Mouse (Mus musculus) megakaryocyte, embryonic 14.5 days (primary cell): Measurements from ENCODE around the gene Nkd1.

ENCODE experiments used
- FLI1 ChIP-seq: IDR thresholded peaks from 2 replicates; pipeline ENCODE4 v1.6.1; 2012; ENCODE audit warnings: low read length, inconsistent platforms, mixed read lengths
- GATA1 ChIP-seq: IDR thresholded peaks from 3 replicates; pipeline ENCODE4 v1.6.1; 2012; ENCODE audit warnings: mixed read lengths, low read length, inconsistent platforms, borderline replicate concordance

- TF ChIP-seq GATA1 (no peak), FLI1 (no peak)
Measured at GRCm38 (mm10) chr8:88545441-88545840, 24.3 kb downstream of the Nkd1 start.
